Mouse (Mus musculus) testis, adult 2 months (tissue): ENCODE data around the gene Mogs.

Experiments
- CTCF ChIP-seq: fragments of 200-500 bp; IDR thresholded peaks from 2 replicates; pipeline ENCODE4 v1.5.1; 2012; ENCODE audit warnings: low read depth, mild to moderate bottlenecking, inconsistent platforms, low read length, moderate library complexity; ENCODE audit not compliant: control insufficient read depth, insufficient read depth, insufficient replicate concordance
- POLR2A ChIP-seq: fragments of 200-500 bp; IDR thresholded peaks from 2 replicates; pipeline ENCODE4 v1.6.1; 2012; ENCODE audit warnings: low read depth, mild to moderate bottlenecking, inconsistent platforms, low read length, moderate library complexity; ENCODE audit not compliant: control insufficient read depth

DNA sequence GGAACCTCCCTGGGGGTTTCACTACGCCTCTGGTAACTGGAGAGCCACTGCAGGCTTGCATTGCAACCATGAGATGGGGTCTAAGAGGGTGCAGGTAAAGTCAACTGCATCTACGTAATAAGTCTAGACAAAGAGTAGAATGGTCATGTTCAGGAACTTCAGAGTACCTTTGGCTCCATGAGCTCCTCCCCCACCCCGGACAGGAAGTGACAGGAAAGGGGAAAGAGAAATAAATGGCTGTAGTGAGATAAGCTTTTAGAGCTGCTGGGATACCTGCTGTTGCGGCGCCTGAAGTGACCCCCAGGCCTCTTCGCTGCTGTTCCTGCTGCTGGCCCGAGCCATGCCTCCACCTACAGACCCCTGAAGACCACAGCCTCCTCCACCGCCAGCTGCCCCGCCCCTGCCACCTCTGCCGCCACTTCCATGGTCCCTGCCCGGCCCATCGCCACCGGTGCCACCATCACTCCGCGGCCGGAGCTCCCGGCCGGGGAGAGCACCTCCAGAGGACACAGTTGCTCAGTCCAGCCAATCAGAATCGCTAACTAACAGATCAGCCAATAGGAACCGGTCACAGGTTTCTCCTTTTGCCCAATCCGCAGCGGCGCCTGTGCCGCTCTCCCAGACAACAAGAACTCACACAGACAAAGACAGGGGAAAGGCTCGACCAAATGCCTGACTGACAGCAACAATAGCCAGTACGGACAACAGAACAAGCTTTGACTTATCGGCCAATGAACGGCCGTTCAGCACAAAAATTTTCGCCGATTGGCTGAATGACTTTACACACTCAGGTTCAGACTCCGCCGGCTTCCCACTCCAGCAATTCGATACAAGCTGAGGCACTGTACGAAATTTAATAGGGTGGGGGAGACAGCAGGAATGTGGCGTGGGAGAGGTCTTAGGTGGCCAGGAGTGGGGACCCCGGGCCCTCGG is 5.9 kb downstream of the Mogs start, which contains the start of gene Wbp1:
- TF ChIP-seq POLR2A (peak; percentile 62; the same call in 1 of the 2 replicates), CTCF (no peak)
